Mouse (Mus musculus) spleen, embryonic (tissue): ENCODE results near the gene Cilp2.

Experiments used
- CTCF ChIA-PET: fragments of 350-600 bp; sonication (Branson Sonifier 250); formaldehyde crosslinking; loops from one replicate; lab custom pipeline; 2022; lab: Charles Lee

The Cilp2 gene

GRCm38 (mm10) chr8:69874654-69875053, 12.8 kb downstream of the Cilp2 start:
- CTCF ChIA-PET: no interaction called here

DNA sequence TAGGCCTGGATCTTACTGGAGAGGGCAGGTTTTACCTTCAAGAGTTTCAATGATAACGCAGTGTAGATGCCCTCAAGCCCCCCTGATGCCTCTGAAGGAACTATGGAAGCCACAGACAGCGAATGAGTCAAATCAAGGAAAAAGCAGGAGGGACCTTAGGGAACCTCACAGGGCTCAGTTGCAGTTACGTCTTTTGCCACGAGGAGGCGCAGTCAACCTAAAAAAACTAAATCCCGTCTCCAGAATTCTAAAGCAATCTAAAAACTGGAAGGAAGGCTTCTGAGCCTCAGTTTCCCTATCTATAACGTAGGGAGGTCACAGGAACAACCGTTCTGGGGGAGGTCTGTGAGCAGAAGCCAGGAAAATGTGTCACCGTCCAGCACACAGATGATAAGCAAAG, 13.3 kb downstream of the Cilp2 start:
- CTCF ChIA-PET: no interaction called here

GRCm38 (mm10) chr8:69870907-69871306, 16.6 kb downstream of the Cilp2 start:
- CTCF ChIA-PET: no interaction called here

- CTCF ChIA-PET: no interaction called here
Measured at GRCm38 (mm10) chr8:69870003-69870765, 17.3 kb downstream of the Cilp2 start.

- CTCF ChIA-PET: interaction anchor here (0.5 kb wide), 1 partner anchor 903 kb away, joined by 6 read pairs; no protein-coding TSS in a partner anchor
Measured at GRCm38 (mm10) chr8:69867696-69868326, 19.7 kb downstream of the Cilp2 start.

- CTCF ChIA-PET: no interaction called here
Measured at GRCm38 (mm10) chr8:69864180-69864579, 23.3 kb downstream of the Cilp2 start.

- CTCF ChIA-PET: no interaction called here
Measured at GRCm38 (mm10) chr8:69863387-69864020, 24.0 kb downstream of the Cilp2 start.

DNA sequence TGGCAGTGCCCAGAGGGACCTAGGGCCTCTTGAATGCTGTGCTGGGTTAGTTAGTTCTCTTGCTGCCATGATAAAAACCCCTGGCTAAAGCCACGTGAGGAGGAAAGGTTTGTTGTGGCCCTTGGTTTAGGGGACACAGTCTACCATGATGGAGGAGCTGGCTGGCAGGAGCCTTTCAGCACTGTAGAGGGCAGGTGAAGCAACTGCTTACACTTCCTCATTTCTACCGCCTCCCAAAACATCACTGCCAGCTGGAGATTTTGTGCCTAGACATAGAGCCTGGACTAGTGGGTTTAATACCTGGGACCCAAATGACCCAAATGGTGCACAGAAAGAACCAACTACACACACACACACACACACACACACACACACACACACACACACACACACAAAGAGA, 26.2 kb downstream of the Cilp2 start:
- CTCF ChIA-PET: interaction anchor here (0.7 kb wide), 1 partner anchor 51 kb away, joined by 3 read pairs; no protein-coding TSS in a partner anchor

DNA sequence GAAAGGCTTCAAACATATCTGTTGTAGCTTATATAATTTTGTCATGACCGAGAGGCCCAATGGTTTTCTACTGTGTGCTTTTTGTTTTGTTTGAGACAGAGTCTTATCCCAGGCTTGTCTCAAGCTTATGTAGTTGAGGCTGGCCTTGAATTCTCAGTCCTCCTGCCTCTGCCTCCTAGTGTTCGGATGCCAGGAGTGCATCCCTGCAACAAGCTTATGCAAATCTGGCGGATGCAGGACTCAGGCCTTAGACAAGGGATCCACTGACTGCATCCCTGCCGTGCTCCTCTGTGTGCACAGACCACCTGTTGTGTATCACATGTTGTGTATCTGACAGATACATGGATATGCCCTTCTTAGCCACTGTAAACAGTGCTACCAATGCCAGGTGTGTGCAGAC, 26.7 kb downstream of the Cilp2 start:
- CTCF ChIA-PET: interaction anchor here (0.6 to 0.7 kb wide), 2 partner anchors 51 to 82 kb away, joined by 3 read pairs; no protein-coding TSS in a partner anchor

- CTCF ChIA-PET: no interaction called here
Measured at GRCm38 (mm10) chr8:69853869-69854268, 33.6 kb downstream of the Cilp2 start.

- CTCF ChIA-PET: no interaction called here
Measured at GRCm38 (mm10) chr8:69850926-69851506, 36.5 kb downstream of the Cilp2 start.

- CTCF ChIA-PET: no interaction called here
Measured at GRCm38 (mm10) chr8:69849899-69850298, 37.6 kb downstream of the Cilp2 start.

- CTCF ChIA-PET: no interaction called here
Measured at GRCm38 (mm10) chr8:69848951-69849350, 38.5 kb downstream of the Cilp2 start.

- CTCF ChIA-PET: no interaction called here
Measured at GRCm38 (mm10) chr8:69847167-69848065, 40.1 kb downstream of the Cilp2 start.

DNA sequence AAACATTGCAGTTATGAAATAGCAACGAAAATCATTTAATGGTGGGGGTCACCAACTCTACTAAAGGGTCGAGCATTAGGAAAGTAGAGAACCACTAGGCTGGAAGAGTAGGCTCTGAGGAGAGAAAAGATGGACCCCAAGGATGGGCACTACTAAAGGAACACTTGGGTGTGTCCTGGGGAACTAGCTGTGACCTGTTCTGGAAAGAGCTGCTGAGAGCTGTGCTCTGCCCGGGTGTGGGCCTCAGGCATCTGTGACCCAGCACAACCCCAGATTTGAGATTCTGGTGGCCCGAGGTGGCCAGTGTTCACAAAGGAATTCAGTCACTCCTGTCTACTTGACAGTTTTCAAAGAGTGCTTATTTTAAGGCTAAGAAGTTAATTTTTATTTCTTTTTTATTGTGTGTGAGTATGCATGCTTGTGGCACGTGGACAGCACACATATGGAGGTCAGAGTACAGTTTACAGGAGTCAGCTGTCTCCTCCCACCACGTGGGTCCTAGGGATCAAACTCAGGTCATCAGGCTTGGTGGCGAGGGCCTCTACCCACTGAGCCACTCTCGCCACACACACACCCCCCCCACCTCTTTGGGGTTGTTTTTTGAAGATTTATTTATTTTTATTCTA, 50.3 kb downstream of the Cilp2 start:
- CTCF ChIA-PET: no interaction called here

- CTCF ChIA-PET: interaction anchor here (0.6 kb wide), 1 partner anchor 113 kb away, joined by 7 read pairs; no protein-coding TSS in a partner anchor
Measured at GRCm38 (mm10) chr8:69832298-69832853, 55.1 kb downstream of the Cilp2 start, which contains the start of gene Pbx4. TSS of gene Pbx4 (plus strand) at chr8:69832491.
